Mouse (Mus musculus): ENCODE data around the gene Ctcfl.

DNA sequence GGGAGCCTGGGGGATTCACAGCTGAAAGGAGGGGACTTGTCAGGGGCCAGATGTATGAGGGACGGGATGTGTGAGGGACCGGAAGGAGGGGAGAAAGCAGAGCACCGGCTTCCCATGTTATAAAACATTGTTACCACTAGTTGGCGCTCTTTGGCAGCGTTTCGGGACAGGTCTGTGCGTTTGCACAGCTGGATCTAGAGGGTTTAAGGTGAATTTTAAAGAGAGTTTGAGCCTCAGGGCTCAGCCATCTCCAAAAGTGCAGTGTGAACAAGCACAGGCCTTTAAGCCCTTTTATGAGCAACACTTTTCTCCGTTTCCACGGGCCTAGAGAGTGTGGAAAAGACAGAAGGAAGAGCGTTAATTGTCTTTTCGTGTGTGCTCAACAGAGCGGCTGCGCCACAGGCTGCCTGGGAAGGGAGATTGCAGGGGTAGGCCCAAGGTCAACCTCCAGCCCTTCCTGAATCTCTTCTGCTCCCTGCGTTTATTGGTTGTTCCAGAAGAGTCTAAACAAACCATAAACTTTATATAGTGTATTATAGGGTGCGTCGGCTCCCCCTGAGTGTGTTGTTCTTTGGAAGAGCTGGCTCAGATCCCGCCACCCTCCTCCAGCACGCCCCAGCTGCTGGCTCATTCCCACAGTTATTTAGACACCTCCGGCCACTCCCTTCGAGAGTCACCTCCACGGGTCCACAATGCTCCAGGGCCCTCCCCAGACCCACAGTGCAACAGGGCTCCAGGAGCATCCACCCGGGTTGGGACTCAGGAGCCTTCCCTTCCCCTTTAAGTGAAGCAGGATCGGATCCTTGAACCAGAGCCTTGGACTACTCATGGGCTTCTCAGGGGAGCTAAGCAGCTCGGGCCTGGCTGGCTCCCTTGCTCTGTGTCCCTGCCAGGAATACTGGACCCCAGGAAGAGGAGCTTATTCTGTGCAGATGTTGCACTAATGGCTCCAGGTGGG, 40.3 kb upstream of the Ctcfl start:
- TF ChIP-seq CTCF (IDR thresholded peaks at IDR 0.05; ENCODE audit: low read depth, low read length) (peak; percentile 68), POLR2A (IDR thresholded peaks at IDR 0.05; ENCODE audit: extremely low read depth, insufficient read depth, low read length) (peak; percentile 48)

Measured in liver, adult 2 months (tissue).